Mouse (Mus musculus) stomach, embryonic 15.5 days (tissue): ENCODE measurements around the gene Cops2. TPM values are rescaled to one million over a fixed set of nuclear protein-coding genes. Genes with fewer than 3 reads are reported as not detected.

Experiments used
- ATAC-seq: fragments of 200-750 bp; cut with Nextera tagmentation; 2 replicates; pipeline ENCODE4 v1.8.0; 2017; ENCODE audit warnings: low read depth, moderate number of reproducible peaks, moderate TSS enrichment; ENCODE audit not compliant: insufficient read depth, low FRiP score
- H3K27ac ChIP-seq: fragments of 300-500 bp; sonication (generic); 2 replicates; pipeline ENCODE4 v1.5.1; 2015; ENCODE audit warnings: mild to moderate bottlenecking, inconsistent platforms
- H3K27me3 ChIP-seq: fragments of 300-500 bp; sonication (generic); replicated peaks from 2 replicates; pipeline ENCODE4 v1.6.1; 2015; ENCODE audit warnings: inconsistent platforms
- H3K36me3 ChIP-seq: fragments of 300-500 bp; sonication (generic); 2 replicates; pipeline ENCODE4 v1.6.1; 2015; ENCODE audit warnings: inconsistent platforms
- H3K4me1 ChIP-seq: fragments of 300-500 bp; sonication (generic); 2 replicates; pipeline ENCODE4 v1.6.1; 2015; ENCODE audit warnings: inconsistent platforms
- H3K4me2 ChIP-seq: fragments of 300-500 bp; sonication (generic); 2 replicates; pipeline ENCODE4 v1.6.1; 2015; ENCODE audit warnings: mild to moderate bottlenecking, inconsistent platforms
- H3K4me3 ChIP-seq: fragments of 300-500 bp; sonication (generic); replicated peaks from 2 replicates; pipeline ENCODE4 v1.5.1; 2015; ENCODE audit warnings: inconsistent platforms
- H3K9ac ChIP-seq: fragments of 300-500 bp; sonication (generic); 2 replicates; pipeline ENCODE4 v1.6.1; 2015; ENCODE audit warnings: inconsistent platforms
- H3K9me3 ChIP-seq: fragments of 300-500 bp; sonication (generic); 2 replicates; pipeline ENCODE4 v1.6.1; 2016; ENCODE audit warnings: inconsistent platforms
- WGBS: fragments of 180-500 bp; shearing (Covaris S2); methylation state at CpG from one replicate; pipeline ENCODE4 v1.1.7; 2015; 5-methylcytosine and 5-hydroxymethylcytosine counted together
- polyA plus RNA-seq: library from polyadenylated mRNA; unstranded; fragments of >200 nt; fragmentation: Nextera tagmentation; extraction: Ambion mirVana; gene quantifications from 2 replicates; pipeline ENCODE4 v1.2.1, GENCODE M21; 2015

Gene Cops2
- polyA plus RNA-seq, 1 experiment from 2014 or later, result 66.1 TPM

DNA sequence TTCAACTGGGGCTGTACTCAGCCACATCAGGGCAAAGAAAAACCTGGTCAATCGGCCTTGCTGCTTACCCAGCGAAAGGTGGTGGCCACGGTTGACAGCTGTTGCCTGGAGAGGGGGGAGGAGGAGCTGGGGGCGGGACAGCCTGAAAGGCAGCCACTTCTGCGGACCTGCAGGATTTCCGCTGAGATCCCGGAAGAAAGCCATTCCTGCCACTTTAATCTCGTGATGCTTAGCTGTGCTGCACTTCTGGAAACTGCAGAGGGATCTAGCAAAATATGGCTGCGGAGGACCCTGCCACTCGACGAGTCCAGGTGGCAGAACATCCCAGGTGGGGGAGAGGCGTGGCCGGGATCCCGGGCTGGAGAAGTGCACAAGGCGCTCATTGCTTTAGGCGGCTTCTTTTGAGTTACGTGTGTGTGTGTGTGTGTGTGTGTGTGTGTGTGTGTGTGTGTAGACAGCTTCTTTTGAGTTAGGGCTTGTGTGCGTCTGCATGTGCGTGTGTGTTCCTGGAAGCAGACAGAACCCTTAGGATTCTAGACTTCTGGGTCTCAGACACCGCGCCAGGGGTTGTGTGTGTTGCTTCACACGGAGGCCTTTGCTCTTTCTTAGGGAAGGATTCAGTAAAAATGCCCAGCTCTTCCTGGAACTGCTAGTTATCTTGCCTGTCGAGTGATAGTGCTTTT lies 7.3 kb upstream of the Cops2 start:
- H3K36me3 ChIP-seq, result no peaks in the 10 kb centered on the region
- 2% methylated on average over 23 of the region's 23 CpGs for WGBS

DNA sequence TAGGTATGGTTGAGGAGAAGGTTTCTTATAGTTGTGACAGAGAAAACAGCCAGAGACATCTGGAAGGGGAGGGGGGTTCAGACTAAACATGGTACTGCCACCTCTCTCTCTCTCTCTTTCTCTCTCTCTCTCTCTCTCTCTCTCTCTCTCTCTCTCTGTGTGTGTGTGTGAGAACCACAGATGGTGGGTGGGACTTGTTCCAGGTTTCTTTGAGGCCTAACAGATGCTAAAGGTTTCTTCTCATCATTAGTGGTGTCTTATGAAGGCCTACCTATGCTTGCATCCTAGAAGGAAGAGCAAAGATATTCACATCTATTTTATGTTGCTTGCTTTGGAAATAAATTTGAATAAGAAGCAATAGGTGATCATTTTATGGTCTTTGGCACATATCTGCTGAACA lies 6.6 kb upstream of the Cops2 start:
- Histone ChIP-seq H3K36me3 (no peaks in the 10 kb centered on the region), H3K9ac (no peak overlapping the region), H3K27ac (no peak overlapping the region)

More for the DNA sequence above, 7.3 kb upstream of the Cops2 start:
- H3K27me3 ChIP-seq, result no peaks in the 10 kb centered on the region
- peak; percentile 83 for ATAC-seq
- peak overlapping the region; percentile 25; the same call in 1 of the 2 replicates for H3K9ac ChIP-seq
- no peaks in the 10 kb centered on the region for H3K9me3 ChIP-seq
- no peaks in the 10 kb centered on the region for H3K4me1 ChIP-seq
- peak overlapping the region; percentile 11; the same call in 1 of the 2 replicates for H3K27ac ChIP-seq
- peak overlapping the region; percentile 57 for H3K4me3 ChIP-seq
- H3K4me2 ChIP-seq, result peak overlapping the region; percentile 58

DNA sequence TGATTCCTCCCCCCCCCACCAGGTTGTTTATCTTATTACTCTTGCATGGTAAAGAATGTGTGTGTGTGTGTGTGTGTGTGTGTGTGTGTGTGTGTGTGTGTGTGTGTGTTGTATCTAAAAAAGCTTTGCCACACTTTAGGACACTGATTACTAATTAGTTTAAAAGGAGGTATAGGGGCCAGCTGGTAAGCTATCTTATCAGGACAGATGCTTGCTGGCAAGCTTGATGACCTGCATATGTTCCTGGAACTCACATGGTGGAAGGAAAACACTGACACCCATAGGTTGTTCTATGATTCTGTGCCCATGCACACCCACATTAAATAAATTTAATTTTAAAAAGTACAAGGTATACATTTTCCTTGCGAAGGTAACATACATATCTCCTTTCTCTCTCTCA lies 5.6 kb upstream of the Cops2 start:
- no peak overlapping the region for H3K27ac ChIP-seq
- no peaks in the 10 kb centered on the region for H3K27me3 ChIP-seq
- ATAC-seq, result peak; percentile 42; the same call in 1 of the 2 replicates
- 85% methylated on average over 1 of the region's 1 CpGs for WGBS
- no peak overlapping the region for H3K4me2 ChIP-seq
- no peak overlapping the region for H3K9ac ChIP-seq
- no peak overlapping the region for H3K4me3 ChIP-seq
- H3K36me3 ChIP-seq, result no peaks in the 10 kb centered on the region
- no peaks in the 10 kb centered on the region for H3K4me1 ChIP-seq
- H3K9me3 ChIP-seq, result no peaks in the 10 kb centered on the region

More for the DNA sequence above, 6.6 kb upstream of the Cops2 start:
- Histone ChIP-seq H3K27me3 (no peaks in the 10 kb centered on the region), H3K4me3 (peak overlapping the region; percentile 57; the same call in 1 of the 2 replicates), H3K4me2 (peak overlapping the region; percentile 58), H3K4me1 (no peaks in the 10 kb centered on the region), H3K9me3 (no peaks in the 10 kb centered on the region)
- no peak for ATAC-seq

DNA sequence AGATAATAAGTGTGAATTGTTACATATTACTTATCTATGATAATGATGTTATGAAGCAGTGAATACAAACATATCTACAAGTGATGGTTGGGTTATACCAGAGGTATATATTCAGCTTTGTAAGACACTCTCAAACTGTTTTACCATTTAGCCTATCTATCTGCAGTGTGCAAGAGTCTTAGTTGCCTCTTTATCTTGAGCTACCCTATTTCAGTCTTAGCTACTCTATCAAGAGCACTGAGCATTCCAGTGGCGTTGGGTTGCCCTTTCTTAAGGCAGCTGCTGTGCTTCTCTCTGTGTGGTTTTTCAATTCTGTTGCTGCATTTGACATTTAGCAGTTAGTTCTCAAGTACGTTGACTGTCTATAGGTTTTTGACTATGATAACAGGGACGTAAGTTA lies 4.9 kb upstream of the Cops2 start:
- H3K9me3 ChIP-seq, result no peaks in the 10 kb centered on the region
- no peak for ATAC-seq
- H3K4me1 ChIP-seq, result no peaks in the 10 kb centered on the region
- no peaks in the 10 kb centered on the region for H3K36me3 ChIP-seq
- H3K4me3 ChIP-seq, result no peak overlapping the region
- H3K27me3 ChIP-seq, result no peaks in the 10 kb centered on the region
- H3K4me2 ChIP-seq, result no peak overlapping the region
- H3K9ac ChIP-seq, result no peak overlapping the region
- H3K27ac ChIP-seq, result no peak overlapping the region
- WGBS, result 78% methylated on average over 3 of the region's 3 CpGs

DNA sequence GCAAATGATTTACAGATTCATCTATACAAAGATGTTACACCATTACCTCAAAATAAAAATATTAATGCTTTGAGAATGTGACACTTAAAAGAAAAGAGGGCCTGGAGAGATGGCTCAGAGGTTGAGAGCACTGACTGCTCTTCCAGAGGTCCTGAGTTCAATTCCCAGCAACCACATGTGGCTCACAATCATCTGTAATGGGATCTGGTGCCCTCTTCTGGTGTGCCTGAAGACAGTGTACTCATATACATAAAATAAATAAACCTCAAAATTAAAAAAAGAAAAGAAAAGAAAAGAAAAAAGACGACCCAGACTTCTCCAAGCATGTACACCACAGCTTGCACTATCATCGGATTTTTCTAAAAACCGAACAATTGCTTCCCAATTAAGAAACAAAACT lies 1.2 kb downstream of the Cops2 start:
- H3K9ac ChIP-seq, result no peak overlapping the region

DNA sequence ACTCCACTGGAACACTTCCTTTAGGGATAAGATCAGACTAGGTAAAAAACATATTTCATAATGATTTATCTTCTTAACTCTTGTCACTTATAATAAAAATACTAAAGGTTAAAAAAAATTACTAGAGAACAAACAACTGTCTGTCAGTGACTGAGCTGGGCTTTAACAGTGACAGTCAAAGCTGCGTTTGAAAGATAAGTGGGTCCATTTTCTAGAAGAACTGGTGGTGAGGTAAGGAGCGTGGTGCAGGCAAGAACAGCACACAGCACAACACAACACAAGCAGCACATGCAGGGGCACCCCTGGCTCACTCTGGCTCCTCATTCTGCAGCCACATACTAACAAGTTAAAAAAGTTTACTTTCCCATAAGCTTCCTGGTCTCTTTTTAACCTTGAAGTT lies 7.7 kb downstream of the Cops2 start:
- Histone ChIP-seq H3K4me3 (no peak overlapping the region), H3K4me1 (no peaks in the 10 kb centered on the region), H3K9me3 (no peaks in the 10 kb centered on the region), H3K27ac (no peak overlapping the region), H3K36me3 (peaks cover 3% of the 10 kb centered on the region; the same call in 1 of the 2 replicates), H3K4me2 (no peak overlapping the region), H3K9ac (no peak overlapping the region), H3K27me3 (no peaks in the 10 kb centered on the region)
- WGBS, result 55% methylated on average over 2 of the region's 2 CpGs
- peak; percentile 43; the same call in 1 of the 2 replicates for ATAC-seq

More for the DNA sequence above, 1.2 kb downstream of the Cops2 start:
- peak overlapping the region; percentile 55 for H3K4me2 ChIP-seq
- peak overlapping the region; percentile 100 for H3K4me3 ChIP-seq
- ATAC-seq, result no peak
- H3K4me1 ChIP-seq, result no peaks in the 10 kb centered on the region
- H3K9me3 ChIP-seq, result no peaks in the 10 kb centered on the region
- H3K27ac ChIP-seq, result no peak overlapping the region
- WGBS, result 51% methylated on average over 3 of the region's 3 CpGs
- H3K36me3 ChIP-seq, result no peaks in the 10 kb centered on the region
- H3K27me3 ChIP-seq, result no peaks in the 10 kb centered on the region

DNA sequence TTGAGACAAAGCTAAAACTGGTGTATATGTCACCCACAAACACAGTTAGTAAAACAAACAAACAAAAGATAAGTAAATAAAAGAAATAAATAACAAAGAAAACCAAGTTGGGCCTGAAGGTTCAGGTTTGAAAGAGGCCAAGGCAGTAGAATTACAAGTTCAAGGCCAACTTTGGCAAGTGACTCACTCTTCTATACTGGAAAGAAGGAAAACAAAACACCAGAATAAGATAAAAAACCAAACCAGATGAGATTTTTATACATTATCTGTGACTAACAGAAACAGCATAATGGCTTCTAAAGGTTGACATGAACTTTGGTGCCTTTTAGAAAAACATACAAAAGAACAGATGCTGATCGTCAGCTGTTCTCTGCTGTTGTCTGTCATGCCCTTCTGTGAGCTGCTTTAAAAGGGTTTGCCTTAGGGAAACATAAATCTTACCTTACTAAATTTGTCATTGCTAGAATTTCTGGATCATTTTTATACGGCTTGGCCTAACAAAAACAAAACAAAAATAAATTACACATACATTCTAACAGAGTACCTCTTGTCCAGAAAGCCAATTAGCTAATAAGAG lies 20.1 kb downstream of the Cops2 start:
- H3K27ac ChIP-seq, result no peak overlapping the region
- peaks cover 18% of the 10 kb centered on the region; the same call in 1 of the 2 replicates for H3K36me3 ChIP-seq
- H3K4me3 ChIP-seq, result no peak overlapping the region
- no peak overlapping the region for H3K4me2 ChIP-seq
- H3K9me3 ChIP-seq, result no peaks in the 10 kb centered on the region
- no peaks in the 10 kb centered on the region for H3K27me3 ChIP-seq
- H3K4me1 ChIP-seq, result no peaks in the 10 kb centered on the region
- H3K9ac ChIP-seq, result no peak overlapping the region
- 68% methylated on average over 2 of the region's 2 CpGs for WGBS
- ATAC-seq, result no peak

DNA sequence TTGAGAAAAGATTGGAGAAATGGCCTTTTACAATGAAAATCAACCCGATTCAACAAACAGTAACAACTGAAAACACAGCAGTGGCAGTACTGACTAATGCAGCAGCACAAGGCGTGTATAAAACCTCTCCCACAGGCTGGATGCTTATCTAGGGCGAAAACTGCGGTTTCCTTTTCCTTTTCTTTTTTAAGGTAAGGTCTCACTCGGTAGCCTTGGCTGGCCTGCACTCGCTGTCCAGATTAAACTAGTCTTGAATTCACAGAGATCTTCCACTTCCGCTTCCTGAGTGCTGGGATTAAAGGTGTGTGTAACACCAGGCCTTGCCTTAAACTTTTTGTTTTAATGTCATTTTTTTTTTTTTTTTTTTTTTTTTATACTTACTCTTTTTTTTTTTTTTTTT lies 20.8 kb downstream of the Cops2 start:
- Histone ChIP-seq H3K27me3 (no peaks in the 10 kb centered on the region), H3K9me3 (no peaks in the 10 kb centered on the region), H3K27ac (no peak overlapping the region), H3K4me3 (no peak overlapping the region), H3K36me3 (peaks cover 18% of the 10 kb centered on the region), H3K4me2 (no peak overlapping the region), H3K9ac (no peak overlapping the region), H3K4me1 (no peaks in the 10 kb centered on the region)
- 94% methylated on average over 7 of the region's 7 CpGs for WGBS
- ATAC-seq, result no peak

DNA sequence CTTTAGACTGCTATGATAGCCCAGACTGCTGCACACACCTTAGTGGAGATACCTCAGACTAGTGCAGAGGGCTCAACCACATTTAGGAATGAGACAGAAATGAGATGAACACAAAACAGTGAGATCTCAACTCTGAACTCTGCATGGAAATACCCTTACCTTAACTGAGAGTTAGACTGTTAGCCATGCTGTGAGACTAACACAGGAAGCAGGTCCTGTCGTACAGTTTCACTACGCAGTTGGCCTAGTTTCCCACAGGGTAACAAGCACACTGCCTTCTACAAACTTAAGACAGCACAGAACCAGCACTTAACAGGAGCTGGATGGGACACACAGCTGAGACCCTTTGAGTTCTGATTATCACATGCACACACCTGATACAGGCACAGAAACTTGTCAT lies 29.0 kb downstream of the Cops2 start:
- H3K27me3 ChIP-seq, result no peaks in the 10 kb centered on the region
- H3K27ac ChIP-seq, result no peak overlapping the region
- no peaks in the 10 kb centered on the region for H3K9me3 ChIP-seq
- H3K9ac ChIP-seq, result no peak overlapping the region
- no peak overlapping the region for H3K4me3 ChIP-seq
- 96% methylated on average over 2 of the region's 2 CpGs for WGBS
- no peaks in the 10 kb centered on the region for H3K4me1 ChIP-seq
- H3K4me2 ChIP-seq, result no peak overlapping the region
- no peak for ATAC-seq
- peaks cover 10% of the 10 kb centered on the region for H3K36me3 ChIP-seq

DNA sequence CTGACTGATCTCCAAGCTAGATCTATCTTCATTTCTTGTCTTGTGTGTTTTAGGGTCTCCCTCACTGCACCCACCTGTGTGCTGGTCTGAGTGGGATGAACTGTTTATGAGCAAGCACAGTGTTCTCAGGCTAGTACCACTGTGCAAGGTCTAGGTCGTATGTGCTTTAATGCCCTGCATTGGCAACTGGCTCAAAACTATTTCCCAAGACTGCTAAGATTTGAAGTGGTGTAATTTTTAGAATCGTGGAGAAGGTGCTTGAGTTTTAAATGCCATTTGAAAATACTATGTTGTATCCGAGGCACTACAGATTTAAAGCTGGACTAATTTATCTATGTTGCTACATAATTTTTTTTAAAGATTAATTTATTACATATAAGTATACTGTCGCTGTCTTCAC lies 31.0 kb downstream of the Cops2 start:
- Histone ChIP-seq H3K27ac (no peak overlapping the region), H3K9me3 (no peaks in the 10 kb centered on the region), H3K36me3 (peaks cover 9% of the 10 kb centered on the region; the same call in 1 of the 2 replicates), H3K4me1 (no peaks in the 10 kb centered on the region), H3K9ac (no peak overlapping the region), H3K4me3 (no peak overlapping the region), H3K4me2 (no peak overlapping the region), H3K27me3 (no peaks in the 10 kb centered on the region)
- WGBS, result 82% methylated on average over 4 of the region's 4 CpGs
- ATAC-seq, result no peak

DNA sequence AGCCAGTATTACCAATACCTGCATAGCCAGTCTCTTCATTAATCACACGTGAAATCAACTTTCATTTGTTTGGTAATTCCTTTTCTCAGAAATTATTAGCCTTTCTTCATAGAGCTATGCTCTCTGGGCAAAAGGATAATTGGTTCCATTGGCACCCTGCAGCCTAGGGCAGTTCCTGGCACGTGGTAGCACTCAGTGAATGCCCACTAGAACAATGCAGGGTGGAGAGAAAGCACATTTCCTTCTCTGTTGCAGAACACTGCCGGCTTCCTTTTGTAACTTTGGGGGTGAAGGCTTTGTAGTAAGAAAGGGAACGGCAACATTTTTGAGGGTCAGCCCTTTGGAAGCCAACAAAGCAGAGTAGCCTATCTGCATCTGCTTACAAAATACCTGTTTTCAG lies 32.7 kb downstream of the Cops2 start:
- Histone ChIP-seq H3K27me3 (no peaks in the 10 kb centered on the region), H3K4me2 (no peak overlapping the region), H3K27ac (no peak overlapping the region), H3K36me3 (0 out of 2 replicates have a peak, but pooled peaks cover 5% of the 10 kb centered on the region), H3K9ac (no peak overlapping the region), H3K4me3 (no peak overlapping the region), H3K4me1 (no peaks in the 10 kb centered on the region), H3K9me3 (no peaks in the 10 kb centered on the region)
- WGBS, result 72% methylated on average over 4 of the region's 4 CpGs
- no peak for ATAC-seq

DNA sequence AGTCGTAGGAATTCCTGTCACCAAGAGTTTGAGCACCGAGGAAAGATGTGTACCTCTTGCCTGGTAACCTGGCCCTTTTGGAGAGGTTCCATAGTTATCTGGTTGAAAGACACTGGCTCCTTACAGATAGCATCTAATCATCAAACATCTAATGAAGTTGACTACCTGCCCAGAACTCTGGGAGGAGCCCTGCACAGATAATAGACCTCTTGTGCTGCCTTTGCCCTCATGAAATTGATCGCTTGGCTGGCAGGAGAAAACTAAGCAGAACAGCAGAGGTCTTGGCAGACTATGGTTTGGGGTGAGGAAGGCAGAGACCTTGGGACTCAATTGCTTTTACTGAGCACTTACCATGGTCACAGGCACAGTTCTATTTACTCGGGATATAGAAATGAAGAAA lies 38.5 kb downstream of the Cops2 start:
- Histone ChIP-seq H3K4me1 (no peaks in the 10 kb centered on the region), H3K9ac (no peak overlapping the region), H3K27me3 (no peaks in the 10 kb centered on the region), H3K4me3 (no peak overlapping the region), H3K27ac (no peak overlapping the region), H3K9me3 (no peaks in the 10 kb centered on the region), H3K4me2 (no peak overlapping the region), H3K36me3 (no peaks in the 10 kb centered on the region)
- 84% methylated on average over 4 of the region's 4 CpGs for WGBS
- ATAC-seq, result no peak
